Mouse (Mus musculus): Measurements from ENCODE around the gene Krt5.
"Not testable (repeated sequence)": the region's sequence is repeated elsewhere in the genome, so short reads cannot be mapped to it uniquely, and the experiment has no call there.

- not testable (repeated sequence) for TF ChIP-seq CTCF (IDR thresholded peaks at IDR 0.05; ENCODE audit: borderline replicate concordance, insufficient read depth, low read length); POLR2A (IDR thresholded peaks at IDR 0.05; ENCODE audit: low read depth, low read length)
These were observed 22.2 kb downstream of the Krt5 start for GRCm38 (mm10) chr15:101690460-101690859.
